Mouse (Mus musculus): ENCODE results near the gene Rnf145. TPM values are rescaled to one million over a fixed set of nuclear protein-coding genes. Genes with fewer than 3 reads are reported as not detected.
A peak's percentile ranks its signal among the peaks of the same experiment; 100 is the strongest.

Gene Rnf145
- total RNA-seq, 1 experiment from 2014 or later: 156 TPM

DNA sequence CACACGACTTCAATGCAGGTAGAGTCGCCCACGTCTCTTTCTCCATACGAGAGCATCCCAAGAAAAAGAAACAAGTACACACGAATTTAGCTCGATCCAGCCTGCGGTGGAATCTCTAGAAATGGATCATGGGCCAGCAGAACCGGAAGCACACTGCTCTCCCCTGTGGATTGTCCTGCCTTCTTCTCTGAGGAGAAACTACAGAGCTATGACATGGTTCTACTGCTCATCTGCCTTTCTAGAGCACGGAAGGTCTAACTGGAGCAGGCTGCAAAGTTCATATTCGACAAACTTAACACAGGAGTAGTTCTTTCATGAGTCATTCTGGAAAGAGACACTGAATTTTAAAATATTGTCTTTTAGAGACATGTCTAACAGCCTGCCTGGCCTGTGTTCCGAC is 89.9 kb downstream of the Rnf145 start:
- no peak for ATAC-seq (ENCODE audit: extremely low read depth, insufficient number of reproducible peaks, low FRiP score, poor library complexity, severe bottlenecking)

DNA sequence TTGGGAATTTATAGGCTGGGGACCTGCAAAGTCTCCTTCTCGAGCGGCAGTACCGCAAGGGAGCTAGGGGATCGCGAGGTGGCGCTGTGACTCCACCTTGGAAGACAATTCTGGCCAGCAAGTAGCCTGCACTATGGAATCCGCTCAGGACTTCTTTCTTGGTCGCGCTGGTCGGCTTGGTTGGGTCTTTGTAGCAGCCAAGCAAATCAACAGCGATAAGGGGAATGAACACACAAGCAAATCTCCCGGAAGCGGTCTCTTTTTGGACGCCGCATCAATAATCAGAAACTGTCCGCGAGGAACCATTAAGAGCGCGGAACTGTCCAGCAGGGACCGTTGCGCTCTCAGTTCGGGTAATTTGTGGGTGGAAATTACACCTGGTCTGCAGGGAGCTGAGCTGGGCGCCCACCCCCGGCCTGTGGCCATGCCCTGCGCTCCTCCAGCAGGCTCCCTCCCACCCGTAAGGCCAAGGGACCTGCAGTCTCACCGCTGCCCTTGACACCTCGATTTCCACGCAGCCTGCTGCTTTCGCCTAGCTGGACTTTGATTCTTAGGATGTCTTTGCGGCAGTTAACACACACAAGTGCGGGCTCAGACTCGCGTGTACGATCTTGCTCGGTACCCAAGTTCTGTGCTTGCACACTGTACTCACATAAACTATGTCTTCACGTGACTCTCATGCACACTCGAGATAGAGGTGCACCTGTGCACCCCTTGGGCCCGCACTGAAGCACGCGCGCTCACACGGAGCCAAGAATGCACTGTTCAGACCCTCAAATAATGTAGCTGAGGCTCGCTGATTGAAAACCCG is 92.4 kb downstream of the Rnf145 start:
- peak; percentile 63; the same call in 1 of the 2 replicates for ATAC-seq (ENCODE audit: extremely low read depth, insufficient number of reproducible peaks, low FRiP score, poor library complexity, severe bottlenecking)

DNA sequence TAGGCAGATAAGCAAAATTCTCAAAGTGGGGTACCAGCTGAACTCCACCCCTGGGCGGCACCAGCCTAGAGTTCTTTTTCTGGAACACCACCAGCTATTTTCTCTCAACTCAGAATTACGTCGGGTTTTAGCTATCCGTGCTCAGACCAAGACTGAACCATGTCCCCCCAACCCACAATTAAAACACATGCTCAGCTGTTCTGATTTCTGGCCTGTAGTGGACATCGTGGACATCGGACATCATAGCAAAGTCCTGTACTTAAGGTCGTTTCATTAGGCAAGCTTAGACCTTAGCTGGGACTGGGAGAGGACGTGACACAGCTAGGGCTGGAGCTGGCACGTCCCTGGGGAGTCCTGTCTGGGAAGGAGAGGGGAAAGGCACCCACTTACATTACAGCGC is 93.4 kb downstream of the Rnf145 start:
- no peak for ATAC-seq (ENCODE audit: extremely low read depth, insufficient number of reproducible peaks, low FRiP score, poor library complexity, severe bottlenecking)

DNA sequence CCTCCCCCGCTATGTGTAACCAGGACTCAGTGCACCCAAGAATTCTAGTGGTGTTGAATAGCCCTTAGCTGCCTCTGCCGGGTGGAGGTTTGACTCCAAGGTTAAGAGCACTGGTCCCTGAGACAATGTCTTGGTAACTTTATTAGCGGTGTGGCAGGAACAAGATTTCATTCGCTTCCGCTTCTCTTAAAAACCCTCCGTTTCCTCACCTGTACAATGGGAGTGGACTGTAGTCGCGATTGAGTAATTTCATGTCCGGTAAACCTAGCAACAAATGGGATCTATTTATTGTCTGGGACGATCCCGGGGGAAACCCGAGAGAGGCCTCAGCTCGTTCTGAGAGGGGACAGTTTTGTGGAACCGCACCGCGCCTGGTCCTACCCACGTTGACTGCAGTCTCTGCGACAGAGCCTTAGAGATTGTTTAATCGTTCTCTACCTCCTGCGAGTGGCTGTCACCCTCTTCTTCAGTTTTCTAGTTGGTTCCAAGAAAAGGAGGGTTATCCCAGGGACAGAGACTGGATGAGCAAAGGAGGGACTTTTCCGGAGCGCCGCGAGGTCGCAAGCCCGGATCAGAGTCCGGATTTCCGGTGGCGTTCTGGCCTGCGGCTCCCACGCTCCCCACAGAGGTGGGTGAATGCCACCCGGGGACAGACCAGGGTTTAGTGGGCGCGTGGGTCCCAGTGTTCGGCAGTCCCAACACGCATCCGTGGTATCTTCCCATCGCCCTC is 94.1 kb downstream of the Rnf145 start:
- no peak for ATAC-seq (ENCODE audit: extremely low read depth, insufficient number of reproducible peaks, low FRiP score, poor library complexity, severe bottlenecking)

DNA sequence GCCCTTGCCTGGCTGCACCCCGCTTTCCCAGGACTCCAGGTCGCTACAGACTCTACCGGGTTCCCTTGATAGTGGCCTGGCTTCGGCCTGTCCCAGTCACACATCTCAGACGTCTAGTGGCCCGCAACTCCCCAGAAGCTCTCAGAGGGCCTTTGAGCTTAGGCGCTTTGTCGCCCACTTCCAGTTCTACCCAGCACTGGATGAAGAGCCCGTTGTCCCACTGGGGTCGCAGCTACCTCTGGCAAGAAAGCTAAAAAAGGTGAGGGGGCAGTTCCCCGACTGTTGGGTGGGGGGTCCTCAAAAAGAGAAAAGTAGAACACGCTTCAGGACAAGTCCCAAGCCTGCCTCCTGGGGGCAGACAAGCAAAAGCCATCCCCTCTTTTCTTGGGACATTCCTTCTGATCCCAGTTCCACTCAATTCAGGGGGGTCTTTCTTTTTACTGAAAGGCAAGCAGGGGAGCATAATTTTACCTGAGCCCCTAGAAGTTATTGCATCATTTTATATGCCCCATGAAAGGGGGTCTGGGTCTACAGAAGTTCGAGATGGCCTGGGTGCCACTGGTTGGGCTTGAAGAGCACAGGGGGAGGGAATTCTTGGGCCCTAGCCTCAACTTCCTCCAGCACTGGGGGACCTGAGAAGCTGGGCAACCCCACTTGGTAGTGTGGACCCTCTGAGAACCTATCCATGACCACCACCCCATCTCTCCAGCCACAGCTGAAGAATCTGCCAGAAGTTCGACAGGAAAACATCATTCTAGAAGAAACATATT is 94.8 kb downstream of the Rnf145 start:
- no peak for ATAC-seq (ENCODE audit: extremely low read depth, insufficient number of reproducible peaks, low FRiP score, poor library complexity, severe bottlenecking)

Other genes with a start within 250 kb of the Rnf145 start
- gene Il12b, start 118.9 kb upstream of the Rnf145 start, total RNA-seq (2017): not detected in 2 replicates
- 117 and 129 TPM in 2 replicates for gene Ublcp1, start 48.5 kb upstream of the Rnf145 start, total RNA-seq (2017)
- gene Ebf1, start 98.4 kb downstream of the Rnf145 start, total RNA-seq (2017): 184 and 198 TPM in 2 replicates

Measured in neutrophil, adult 5-6 weeks (primary cell).